Mouse (Mus musculus) neural tube, embryonic 15.5 days (tissue): ENCODE measurements around the gene Tcaim. TPM values are rescaled to one million over a fixed set of nuclear protein-coding genes. Genes with fewer than 3 reads are reported as not detected.

Experiments
- polyA plus RNA-seq: library from polyadenylated mRNA; unstranded; fragments of >200 nt; fragmentation: Nextera tagmentation; extraction: Ambion mirVana; gene quantifications from 2 replicates; pipeline ENCODE4 v1.2.1, GENCODE M21; 2015

Gene Tcaim
- polyA plus RNA-seq, 1 experiment from 2014 or later, result 9.0 TPM

Other genes with a start within 250 kb of the Tcaim start
- not detected in 2 replicates for gene Topaz1, start 58.2 kb upstream of the Tcaim start, polyA plus RNA-seq
- 0.51 and 0.55 TPM in 2 replicates for gene Gm35549, start 38.5 kb downstream of the Tcaim start, polyA plus RNA-seq
- 90.1 and 96.7 TPM in 2 replicates for gene Zfp445, start 60.5 kb downstream of the Tcaim start, polyA plus RNA-seq
- 3.5 TPM in 2 replicates for gene Zkscan7, start 80.1 kb downstream of the Tcaim start, polyA plus RNA-seq
- 15.4 and 16.6 TPM in 2 replicates for gene Zfp105, start 117.5 kb downstream of the Tcaim start, polyA plus RNA-seq
- 25.5 and 28.7 TPM in 2 replicates for gene 1110059G10Rik, start 145.5 kb downstream of the Tcaim start, polyA plus RNA-seq
- gene Kif15, start 145.5 kb downstream of the Tcaim start, polyA plus RNA-seq, result 9.0 and 19.7 TPM in 2 replicates
- gene Tmem42, start 215.8 kb downstream of the Tcaim start, polyA plus RNA-seq, result 28.0 and 28.5 TPM in 2 replicates
- 0.59 and 0.66 TPM in 2 replicates for gene Tgm4, start 229.2 kb downstream of the Tcaim start, polyA plus RNA-seq